Mouse (Mus musculus): ENCODE measurements around the gene Cd3eap. TPM values are rescaled to one million over a fixed set of nuclear protein-coding genes. Genes with fewer than 3 reads are reported as not detected.
A peak's percentile ranks its signal among the peaks of the same experiment; 100 is the strongest.

Cd3eap gene
- total RNA-seq, 4 experiments from 2014 or later, result 12.9 to 15.2 (median 13.5) TPM

GRCm38 (mm10) chr7:19361720-19362119 is 2.4 kb upstream of the Cd3eap start:
- DNase-seq, result peak; percentile 72

GRCm38 (mm10) chr7:19360944-19361343 is 1.7 kb upstream of the Cd3eap start:
- DNase-seq, result peak; percentile 95

- peak; percentile 74 for DNase-seq
Measured at GRCm38 (mm10) chr7:19359892-19360641, 784 bp upstream of the Cd3eap start.

GRCm38 (mm10) chr7:19358634-19359033 is 649 bp downstream of the Cd3eap start:
- DNase-seq, result no peak

GRCm38 (mm10) chr7:19357381-19358375 is 1.6 kb downstream of the Cd3eap start:
- DNase-seq, result no peak

- DNase-seq, result no peak
Measured at GRCm38 (mm10) chr7:19356311-19356710, 3.0 kb downstream of the Cd3eap start.

GRCm38 (mm10) chr7:19354991-19355390 is 4.3 kb downstream of the Cd3eap start:
- no peak for DNase-seq

- DNase-seq, result no peak
Measured at GRCm38 (mm10) chr7:19350221-19350620, 9.1 kb downstream of the Cd3eap start.

GRCm38 (mm10) chr7:19349188-19349915 is 9.9 kb downstream of the Cd3eap start:
- no peak for DNase-seq

GRCm38 (mm10) chr7:19344938-19345471 is 14.3 kb downstream of the Cd3eap start:
- peak; percentile 94 for DNase-seq

GRCm38 (mm10) chr7:19344237-19344847 is 14.9 kb downstream of the Cd3eap start, which contains the start of gene Ercc1:
Ercc1 (plus strand) TSS chr7:19344778.
- DNase-seq, result no peak

- no peak for DNase-seq
Measured at GRCm38 (mm10) chr7:19343210-19343808, 16.0 kb downstream of the Cd3eap start.

GRCm38 (mm10) chr7:19342481-19343027 is 16.7 kb downstream of the Cd3eap start:
- peak; percentile 72 for DNase-seq

- DNase-seq, result no peak
Measured at GRCm38 (mm10) chr7:19341761-19342409, 17.4 kb downstream of the Cd3eap start.

GRCm38 (mm10) chr7:19341250-19341649 is 18.0 kb downstream of the Cd3eap start:
- DNase-seq, result no peak

GRCm38 (mm10) chr7:19338596-19338995 is 20.7 kb downstream of the Cd3eap start:
- no peak for DNase-seq

- DNase-seq, result no peak
Measured at GRCm38 (mm10) chr7:19338060-19338459, 21.2 kb downstream of the Cd3eap start.

- DNase-seq, result no peak
Measured at GRCm38 (mm10) chr7:19337122-19337521, 22.2 kb downstream of the Cd3eap start.

- no peak for DNase-seq
Measured at GRCm38 (mm10) chr7:19335583-19335982, 23.7 kb downstream of the Cd3eap start.

- DNase-seq, result peak; percentile 77
Measured at GRCm38 (mm10) chr7:19332709-19333352, 26.5 kb downstream of the Cd3eap start.
